Mouse (Mus musculus) macrophage (primary cell): Measurements from ENCODE around the gene Mgat2. TPM values are rescaled to one million over a fixed set of nuclear protein-coding genes. Genes with fewer than 3 reads are reported as not detected.

Experiments used
- H3K27ac ChIP-seq: fragments of 350-480 bp; formaldehyde crosslinking; 2 replicates; pipeline ENCODE4 v1.9.0; 2021
- H3K36me3 ChIP-seq: fragments of 350-480 bp; formaldehyde crosslinking; 2 replicates; pipeline ENCODE4 v1.9.0; 2021; ENCODE audit errors: inconsistent target
- H3K4me3 ChIP-seq: fragments of 350-480 bp; formaldehyde crosslinking; 2 replicates; pipeline ENCODE4 v1.9.0; 2021; ENCODE audit errors: inconsistent target
- H3K79me2 ChIP-seq: fragments of 350-480 bp; formaldehyde crosslinking; 2 replicates; pipeline ENCODE4 v1.9.0; 2021; ENCODE audit errors: inconsistent target
- WGBS: methylation state at CpG from one replicate; pipeline ENCODE4 v1.1.7; 2026; ENCODE audit warnings: inconsistent platforms; ENCODE audit not compliant: missing documents; 5-methylcytosine and 5-hydroxymethylcytosine counted together
- polyA plus RNA-seq: library from polyadenylated mRNA; stranded (reverse); fragments of 250-400 nt; gene quantifications from 3 replicates; pipeline ENCODE4 v1.2.4, GENCODE M21; 2018; ENCODE audit warnings: inconsistent platforms

The Mgat2 gene
- polyA plus RNA-seq, 1 experiment from 2014 or later = 81.4 TPM

DNA sequence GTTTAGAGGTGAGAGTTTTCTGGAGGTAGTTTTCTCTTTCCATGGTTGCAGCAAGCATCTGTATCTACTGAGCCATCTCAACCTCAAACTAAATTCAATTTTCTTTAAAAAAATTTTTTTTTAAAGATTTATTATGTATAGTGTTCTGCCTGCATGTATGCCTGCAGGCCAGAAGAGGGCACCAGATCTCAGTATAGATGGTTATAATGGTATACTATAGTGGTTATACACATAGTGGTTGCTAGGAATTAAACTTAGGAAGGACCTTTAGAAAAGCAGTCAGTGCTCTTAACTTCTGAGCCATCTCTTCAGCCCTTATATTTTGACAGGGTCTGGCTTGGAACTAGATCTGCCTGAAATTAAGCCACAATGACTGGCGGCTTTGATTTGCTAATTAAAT lies 6.6 kb downstream of the Mgat2 start:
- no peak overlapping the region for H3K4me3 ChIP-seq
- no peak overlapping the region for H3K27ac ChIP-seq
- peaks cover 59% of the 10 kb centered on the region for H3K79me2 ChIP-seq
- 93% methylated on average over 1 of the region's 1 CpGs for WGBS
- 0 out of 2 replicates have a peak, but pooled peaks cover 10% of the 10 kb centered on the region for H3K36me3 ChIP-seq

DNA sequence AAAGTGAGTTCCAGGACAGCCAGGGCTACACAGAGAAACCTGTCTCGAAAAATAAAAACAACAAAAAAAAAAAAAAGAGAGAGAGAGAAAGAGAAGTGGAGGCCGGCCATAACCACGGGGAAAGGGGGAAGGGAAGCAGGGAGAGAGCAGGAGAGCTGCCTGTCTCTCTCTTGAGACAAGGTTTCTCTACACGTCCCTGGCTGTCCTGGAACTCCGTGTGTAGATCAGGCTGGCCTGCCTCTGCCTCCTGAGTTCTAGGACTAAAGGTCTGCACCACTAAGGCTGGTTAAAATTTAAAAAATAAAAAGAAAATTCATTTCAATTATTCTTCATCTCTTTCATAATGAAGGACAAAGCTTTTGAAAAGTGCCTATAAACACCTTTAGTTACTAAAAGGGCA lies 7.4 kb downstream of the Mgat2 start:
- no peak overlapping the region for H3K4me3 ChIP-seq
- H3K79me2 ChIP-seq = peaks cover 59% of the 10 kb centered on the region
- H3K27ac ChIP-seq = no peak overlapping the region
- WGBS = 66% methylated on average over 5 of the region's 5 CpGs
- 0 out of 2 replicates have a peak, but pooled peaks cover 10% of the 10 kb centered on the region for H3K36me3 ChIP-seq

DNA sequence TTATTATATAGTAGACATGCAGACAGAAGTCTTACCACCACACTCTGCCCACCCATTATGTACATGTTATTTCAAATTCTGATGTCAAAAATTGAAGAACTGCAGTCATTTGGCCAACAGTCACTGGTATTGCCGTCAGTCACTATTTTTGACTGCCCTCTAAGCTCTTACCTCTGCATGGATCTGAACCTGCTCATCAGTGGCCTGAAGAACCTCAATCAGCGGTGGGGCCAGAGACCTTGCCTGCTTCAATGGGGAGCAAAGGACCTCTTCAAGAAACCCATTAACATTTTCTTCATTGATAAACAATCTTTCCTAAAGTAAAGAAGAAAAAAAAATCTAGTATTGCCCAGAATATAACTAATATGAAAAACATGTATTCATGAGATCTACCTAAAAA lies 8.7 kb downstream of the Mgat2 start:
- peaks cover 50% of the 10 kb centered on the region for H3K79me2 ChIP-seq
- 100% methylated on average over 2 of the region's 2 CpGs for WGBS

DNA sequence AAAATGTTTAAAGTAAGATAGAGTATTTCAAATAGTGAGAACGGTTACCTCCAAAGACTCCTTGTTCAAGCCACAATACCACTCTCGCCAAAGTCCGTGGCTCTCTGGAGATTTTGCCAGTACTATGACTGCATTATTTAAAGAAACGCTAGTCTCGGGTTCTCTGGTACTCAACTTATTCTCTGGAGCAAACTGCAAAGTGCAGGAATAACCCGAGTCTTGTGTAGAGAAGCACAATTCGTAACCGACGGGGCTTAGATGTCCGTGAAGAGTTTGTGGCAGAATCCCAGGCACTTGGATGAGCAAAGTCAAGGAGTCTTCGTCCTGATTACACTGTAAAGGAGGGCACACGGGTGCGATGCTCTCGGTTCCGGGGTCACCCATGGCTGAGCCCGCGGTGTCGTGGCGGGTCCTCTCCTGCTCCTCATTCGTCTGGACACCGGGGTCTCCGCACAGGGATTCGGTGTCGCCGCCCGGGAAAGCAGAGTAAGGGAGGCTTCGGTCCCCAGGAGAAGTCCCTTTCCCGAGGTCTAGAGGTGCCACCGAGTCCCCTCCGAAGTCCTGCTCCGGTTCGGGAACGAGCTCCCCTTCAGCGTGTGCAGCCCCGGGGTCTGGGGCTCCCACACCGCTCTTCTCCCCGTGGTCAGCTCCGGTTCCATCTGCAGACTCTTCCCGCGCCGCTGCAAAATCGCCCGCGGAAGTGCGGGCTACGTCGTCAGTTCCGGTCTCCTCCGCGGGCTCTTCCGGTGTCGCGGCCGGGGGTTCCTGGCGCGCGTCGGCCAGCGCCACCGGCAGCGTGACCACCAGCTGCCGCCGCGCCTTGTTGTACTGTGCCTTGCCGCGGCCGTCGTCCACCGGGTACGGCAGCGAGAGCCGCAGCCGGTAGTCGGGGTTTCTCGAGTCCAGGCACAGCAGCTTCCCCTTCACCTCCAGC lies 12.8 kb downstream of the Mgat2 start, which contains the start of gene Gm49383:
Gene Gm49383 (minus strand): TSS at position 661 of the 934 bp plus-strand sequence.
- Histone ChIP-seq H3K36me3 (no peaks in the 10 kb centered on the region), H3K4me3 (peak within 1 kb of the TSS; percentile 85), H3K79me2 (peaks cover 44% of the 10 kb centered on the region), H3K27ac (peak within 1 kb of the TSS; percentile 43)
- WGBS = under 1% methylated on average over 75 of the region's 75 CpGs

More for the DNA sequence above, 8.7 kb downstream of the Mgat2 start:
- Histone ChIP-seq H3K27ac (no peak overlapping the region), H3K36me3 (0 out of 2 replicates have a peak, but pooled peaks cover 10% of the 10 kb centered on the region), H3K4me3 (no peak overlapping the region)

DNA sequence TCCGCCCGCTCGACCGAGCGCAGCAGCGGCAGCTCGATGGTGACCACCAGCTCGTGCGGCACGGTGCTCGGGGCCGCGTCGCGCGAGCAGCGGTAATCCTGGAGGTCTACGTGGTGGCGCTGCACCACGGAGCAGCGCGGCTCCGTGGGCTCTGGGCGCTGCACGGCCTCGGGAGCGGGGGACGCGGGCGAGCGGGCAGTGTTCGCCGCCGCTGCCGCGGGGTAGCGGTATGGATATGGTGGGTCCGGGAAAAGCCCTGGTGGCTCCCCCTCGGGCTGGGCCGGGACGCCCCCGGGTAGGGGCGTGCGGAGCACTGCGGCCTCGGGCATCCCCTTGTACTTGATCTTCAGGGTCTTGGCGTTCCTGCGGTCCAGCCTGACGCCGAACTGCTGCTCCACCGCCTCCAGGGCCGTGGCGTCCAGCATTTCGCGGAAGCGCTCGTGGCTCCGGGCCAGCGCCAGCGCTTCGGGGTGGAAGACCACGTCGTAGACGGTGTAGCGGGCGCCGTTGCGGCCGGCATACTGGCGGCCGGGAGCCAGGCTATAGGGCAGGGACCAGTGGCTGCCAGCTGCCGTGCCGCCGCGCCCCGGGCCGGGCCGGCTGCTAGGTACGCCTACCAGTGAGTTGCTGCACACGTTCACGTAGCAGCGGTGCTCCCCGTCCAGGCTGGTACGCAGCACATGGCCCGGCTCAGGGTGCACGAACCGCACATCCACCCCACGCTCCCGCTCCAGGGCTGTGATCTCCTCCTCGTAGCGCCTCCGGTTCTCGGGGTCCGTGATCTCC lies 13.6 kb downstream of the Mgat2 start:
- Histone ChIP-seq H3K36me3 (no peaks in the 10 kb centered on the region), H3K27ac (peak overlapping the region; percentile 12; the same call in 1 of the 2 replicates), H3K79me2 (peaks cover 44% of the 10 kb centered on the region), H3K4me3 (peak overlapping the region; percentile 85)
- under 1% methylated on average over 89 of the region's 94 CpGs for WGBS

DNA sequence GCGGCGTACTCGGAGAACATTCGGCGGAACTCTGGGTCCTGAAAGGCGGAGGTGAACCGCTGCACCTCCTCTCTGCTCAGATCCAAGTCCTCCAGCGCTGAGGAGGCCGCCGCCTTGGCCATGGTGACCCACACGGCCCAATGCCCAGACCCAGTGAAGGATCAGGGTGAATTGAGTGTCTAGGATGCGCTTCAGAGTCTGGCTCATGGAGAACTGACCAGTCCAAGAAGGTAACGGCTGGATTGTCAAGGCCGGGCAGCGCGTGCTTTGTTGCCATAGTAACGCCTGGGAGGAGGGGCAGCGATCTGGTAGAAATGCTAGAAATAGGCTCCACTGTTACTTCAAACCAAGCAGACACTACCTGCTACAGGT lies 14.2 kb downstream of the Mgat2 start, which contains the start of gene Dnaaf2:
Gene Dnaaf2 (minus strand): TSS at position 266 of the 372 bp plus-strand sequence.
- H3K79me2 ChIP-seq = peaks cover 44% of the 10 kb centered on the region
- H3K27ac ChIP-seq = peak within 1 kb of the TSS; percentile 45
- no peaks in the 10 kb centered on the region for H3K36me3 ChIP-seq
- peak within 1 kb of the TSS; percentile 85 for H3K4me3 ChIP-seq
- WGBS = 3% methylated on average over 18 of the region's 18 CpGs

DNA sequence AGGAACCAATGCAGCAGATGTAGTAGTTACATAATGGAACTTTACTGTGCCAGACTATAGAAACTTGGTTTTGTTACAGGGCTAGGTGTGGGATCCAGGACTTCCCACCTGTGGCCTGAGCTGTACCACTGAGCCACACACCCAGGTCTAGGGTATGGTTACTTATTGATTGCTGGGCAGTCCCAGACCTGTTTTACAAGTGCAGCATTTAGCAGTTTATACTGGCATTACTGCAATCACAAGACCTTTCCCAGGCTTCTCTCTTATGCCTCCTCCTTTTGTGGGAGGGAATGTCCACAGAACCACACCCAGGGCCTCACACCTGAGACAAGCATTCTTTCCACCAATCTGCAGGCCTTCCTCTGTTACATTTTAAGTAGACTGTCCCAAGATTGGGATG lies 15.0 kb downstream of the Mgat2 start:
- Histone ChIP-seq H3K4me3 (no peak overlapping the region; the same call in 1 of the 2 replicates), H3K27ac (peak overlapping the region; percentile 45), H3K36me3 (no peaks in the 10 kb centered on the region), H3K79me2 (peaks cover 40% of the 10 kb centered on the region)

DNA sequence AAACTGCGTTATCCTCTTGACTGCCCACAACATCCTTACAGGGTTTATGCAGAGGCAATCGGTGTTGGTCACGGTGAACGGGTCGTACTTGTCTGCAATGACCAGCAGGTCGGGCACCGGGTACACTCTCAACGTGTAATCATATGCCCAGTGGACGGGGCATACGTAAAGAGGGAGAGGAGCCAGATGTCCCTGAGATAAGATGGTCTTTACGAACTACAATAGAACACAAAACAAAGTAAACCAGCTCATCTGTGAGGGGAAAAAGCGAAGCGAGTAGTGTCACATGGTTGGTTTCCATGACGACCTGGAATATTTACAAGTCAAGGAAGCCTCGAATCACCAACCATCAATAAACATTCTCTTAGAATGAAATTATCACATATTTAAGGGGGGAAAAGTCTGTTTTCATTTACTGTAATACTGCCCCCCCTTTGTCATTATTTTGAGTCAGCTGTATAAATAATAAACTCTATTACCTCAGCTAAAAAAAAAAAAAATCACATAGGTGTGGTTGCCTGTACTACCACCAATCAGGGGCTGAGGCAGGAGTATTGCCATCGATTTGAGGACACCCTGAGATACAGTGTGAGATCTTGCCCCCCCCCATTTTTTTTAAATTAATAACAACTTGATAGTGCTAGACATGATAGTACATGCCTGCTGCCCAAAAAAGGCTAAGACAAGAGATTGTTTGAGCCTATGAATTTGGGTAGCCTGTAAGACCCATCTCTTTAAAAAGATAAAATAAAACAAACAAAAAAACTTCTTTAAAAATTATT lies 20.3 kb downstream of the Mgat2 start, which contains the start of gene Gm49384:
Gene Gm49384 (minus strand): TSS at position 216 of the 782 bp plus-strand sequence.
- Histone ChIP-seq H3K36me3 (no peaks in the 10 kb centered on the region), H3K27ac (no peak within 1 kb of the TSS), H3K4me3 (no peak within 1 kb of the TSS), H3K79me2 (no peaks in the 10 kb centered on the region)
- 93% methylated on average over 16 of the region's 16 CpGs for WGBS

DNA sequence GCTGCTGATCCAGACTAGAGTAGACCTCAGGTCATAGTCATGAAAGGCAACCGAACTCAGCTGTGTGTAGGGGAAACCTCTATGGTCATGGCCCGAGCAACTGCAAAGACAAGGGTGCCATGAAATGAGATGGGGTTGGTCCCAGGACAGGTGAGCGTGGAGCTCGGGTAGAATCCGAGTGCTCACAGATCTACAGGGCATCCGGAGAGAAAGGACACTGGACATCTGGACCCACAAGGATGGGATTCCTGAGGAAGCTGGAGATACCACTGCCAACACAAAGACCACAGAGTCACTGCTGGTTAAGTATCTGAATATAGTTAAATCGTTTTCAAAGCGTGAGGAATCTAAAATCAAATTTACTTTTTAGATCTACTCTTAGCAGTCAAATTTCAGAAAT lies 23.4 kb downstream of the Mgat2 start:
- 96% methylated on average over 8 of the region's 8 CpGs for WGBS

DNA sequence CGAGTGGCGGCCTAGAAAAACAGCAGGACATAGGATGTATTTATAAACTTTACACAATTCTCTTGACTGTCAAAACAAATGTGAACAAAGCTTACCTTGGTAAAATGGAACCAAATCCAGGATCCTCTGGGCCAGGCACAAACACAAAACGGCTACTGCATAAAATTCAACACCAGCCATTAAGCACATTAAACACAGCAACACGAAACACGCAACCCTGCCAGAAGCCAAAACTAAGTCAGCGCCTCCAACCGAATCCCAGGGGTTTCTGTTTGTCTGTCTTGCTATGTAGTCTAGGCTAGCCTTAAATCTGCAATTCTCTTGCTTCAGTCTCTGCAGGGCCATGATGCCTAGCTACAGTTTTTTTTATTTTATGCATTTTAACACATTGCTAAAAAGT lies 24.0 kb downstream of the Mgat2 start:
- WGBS = 97% methylated on average over 7 of the region's 7 CpGs
- H3K27ac ChIP-seq = no peak overlapping the region
- no peak overlapping the region for H3K4me3 ChIP-seq
- H3K79me2 ChIP-seq = no peaks in the 10 kb centered on the region
- H3K36me3 ChIP-seq = no peaks in the 10 kb centered on the region

More for the DNA sequence above, 23.4 kb downstream of the Mgat2 start:
- Histone ChIP-seq H3K27ac (no peak overlapping the region), H3K4me3 (no peak overlapping the region), H3K79me2 (no peaks in the 10 kb centered on the region), H3K36me3 (no peaks in the 10 kb centered on the region)

DNA sequence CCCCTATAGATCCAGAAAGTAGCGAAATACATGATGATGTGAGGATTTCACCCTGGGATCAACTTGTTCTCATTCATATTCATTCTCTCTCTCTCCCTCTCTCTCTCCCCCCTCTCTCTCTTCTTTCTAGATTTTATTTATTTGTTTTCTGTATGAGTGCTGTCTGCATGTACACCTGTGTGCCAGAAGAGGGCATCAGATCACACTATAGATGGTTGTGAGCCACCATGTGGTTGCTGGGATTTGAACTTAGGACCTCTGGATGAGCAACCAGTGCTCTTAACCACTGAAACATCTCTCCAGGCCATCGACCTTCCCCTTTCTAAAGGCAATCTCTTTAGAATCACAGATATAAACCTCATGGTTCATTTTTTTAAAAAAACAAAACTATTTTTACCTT lies 24.6 kb downstream of the Mgat2 start:
- no peaks in the 10 kb centered on the region for H3K36me3 ChIP-seq
- WGBS = 75% methylated on average over 2 of the region's 2 CpGs

DNA sequence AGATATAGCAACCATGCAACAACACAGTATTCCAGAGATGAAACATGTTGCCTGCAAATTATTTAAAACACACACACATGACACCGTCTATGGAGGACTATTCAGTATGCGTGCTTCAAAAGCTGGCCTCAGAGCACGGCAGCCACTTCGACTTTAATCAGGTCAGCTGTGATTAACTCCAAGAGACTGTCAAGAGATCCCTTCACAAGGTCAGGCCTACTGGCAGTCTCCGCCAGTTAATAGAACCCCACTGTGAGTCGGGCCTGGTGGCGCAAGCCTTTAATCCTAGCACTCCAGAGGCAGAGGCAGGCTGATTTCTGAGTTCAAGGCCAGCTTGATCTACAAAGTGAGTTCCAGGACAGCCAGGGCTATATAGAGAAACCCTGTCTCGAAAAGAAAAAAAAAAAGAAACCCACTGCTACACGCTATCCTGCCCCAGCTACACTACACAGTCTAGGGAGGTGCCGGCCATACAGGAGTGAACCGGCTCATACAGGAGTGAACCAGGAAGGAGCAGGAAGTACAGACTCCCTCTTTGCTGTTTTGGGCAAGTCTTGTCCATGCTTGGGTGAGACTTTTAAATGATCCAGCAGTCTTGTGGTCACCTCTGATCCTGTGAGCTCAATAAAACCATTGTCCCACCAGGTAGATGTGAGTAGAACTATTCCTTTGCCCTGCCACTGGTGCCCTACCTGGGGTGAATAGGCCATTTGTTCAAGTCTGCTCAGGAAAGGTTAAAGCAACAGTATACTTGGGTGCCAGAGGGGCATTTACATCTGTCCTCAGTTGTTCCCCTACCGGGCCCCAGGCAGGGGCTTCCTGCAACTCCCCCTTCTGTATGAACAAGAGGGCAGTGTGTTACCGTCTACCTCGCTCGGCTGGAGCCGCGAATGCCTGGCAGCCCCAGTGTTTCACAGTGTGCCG lies 26.4 kb downstream of the Mgat2 start:
- Histone ChIP-seq H3K79me2 (no peaks in the 10 kb centered on the region), H3K36me3 (no peaks in the 10 kb centered on the region), H3K27ac (no peak overlapping the region), H3K4me3 (no peak overlapping the region)
- 97% methylated on average over 18 of the region's 18 CpGs for WGBS

More for the DNA sequence above, 24.6 kb downstream of the Mgat2 start:
- no peak overlapping the region for H3K4me3 ChIP-seq
- H3K27ac ChIP-seq = no peak overlapping the region
- H3K79me2 ChIP-seq = no peaks in the 10 kb centered on the region

DNA sequence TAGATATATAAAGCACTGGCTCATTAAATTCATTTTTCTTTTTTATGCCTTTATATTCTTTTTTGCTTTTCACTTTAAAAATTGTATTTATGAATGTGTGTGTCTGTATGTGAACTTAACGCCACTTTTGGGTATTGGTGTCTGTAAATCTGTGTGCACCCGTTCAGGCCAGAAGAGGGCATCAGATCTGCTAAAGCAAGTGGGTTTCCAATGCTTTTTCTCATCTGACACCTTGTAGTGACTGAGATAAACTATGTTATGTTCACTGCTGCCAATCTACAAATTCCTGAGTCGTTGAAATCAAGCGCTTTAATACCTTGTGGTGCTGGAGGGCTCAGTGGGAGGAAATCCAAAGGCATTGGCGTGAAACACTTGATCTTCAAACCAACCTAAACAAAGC lies 27.1 kb downstream of the Mgat2 start:
- no peaks in the 10 kb centered on the region for H3K79me2 ChIP-seq
- 93% methylated on average over 5 of the region's 5 CpGs for WGBS
- H3K36me3 ChIP-seq = no peaks in the 10 kb centered on the region

More for the DNA sequence above, 27.1 kb downstream of the Mgat2 start:
- Histone ChIP-seq H3K27ac (no peak overlapping the region), H3K4me3 (no peak overlapping the region)
